Mouse (Mus musculus) myocyte (in vitro differentiated cells): ENCODE measurements around the gene Gm5678. TPM values are rescaled to one million over a fixed set of nuclear protein-coding genes. Genes with fewer than 3 reads are reported as not detected.
A peak's percentile ranks its signal among the peaks of the same experiment; 100 is the strongest.

ENCODE experiments used
- H3K27me3 ChIP-seq: one replicate; pipeline ENCODE4 v1.6.1; 2011; ENCODE audit not compliant: control insufficient read depth, insufficient read depth, insufficient read length
- H3K36me3 ChIP-seq: one replicate; pipeline ENCODE4 v1.6.1; 2011; ENCODE audit not compliant: control insufficient read depth, insufficient read depth
- H3K4me2 ChIP-seq: one replicate; pipeline ENCODE4 v1.6.1; 2011; ENCODE audit warnings: low read depth, control low read depth
- H3K4me3 ChIP-seq: one replicate; pipeline ENCODE4 v1.5.1; 2011; ENCODE audit warnings: mild to moderate bottlenecking, control low read depth, moderate library complexity
- H3K79me2 ChIP-seq: one replicate; pipeline ENCODE4 v1.6.1; 2011; ENCODE audit not compliant: control insufficient read depth, insufficient read depth
- H3ac ChIP-seq: one replicate; pipeline ENCODE4 v1.6.1; 2011; ENCODE audit not compliant: control insufficient read depth, insufficient read length
- CEBPB ChIP-seq: IDR thresholded peaks from 2 replicates; pipeline ENCODE4 v1.6.1; 2011; ENCODE audit warnings: mild to moderate bottlenecking, moderate library complexity; ENCODE audit not compliant: poor library complexity, insufficient read depth, severe bottlenecking
- E2F4 ChIP-seq: IDR thresholded peaks from one replicate; pipeline ENCODE4 v1.6.1; 2011; ENCODE audit warnings: mild to moderate bottlenecking, control low read depth, moderate library complexity; ENCODE audit not compliant: insufficient read depth
- MAX ChIP-seq: IDR thresholded peaks from one replicate; pipeline ENCODE4 v1.6.1; 2011; ENCODE audit warnings: low read depth, mild to moderate bottlenecking, control low read depth
- MYOD1 ChIP-seq, 3 experiments: IDR thresholded peaks; one replicate each; pipeline ENCODE4 v1.6.1; 2011; ENCODE audit warnings: control low read depth in 2 of 3, low read depth in 2 of 3, mild to moderate bottlenecking in 2 of 3, moderate library complexity in 1 of 3; ENCODE audit not compliant: insufficient read length in 2 of 3, control insufficient read depth in 1 of 3
- MYOG ChIP-seq, 3 experiments: IDR thresholded peaks; one replicate each; pipeline ENCODE4 v1.6.1; 2011; ENCODE audit warnings: control low read depth in 2 of 3, low read depth in 2 of 3, mild to moderate bottlenecking in 2 of 3; ENCODE audit not compliant: insufficient read length in 2 of 3, control insufficient read depth in 1 of 3, insufficient read depth in 1 of 3
- POLR2A ChIP-seq: IDR thresholded peaks from one replicate; pipeline ENCODE4 v1.6.1; 2011; ENCODE audit warnings: low read depth, mild to moderate bottlenecking, control low read depth, moderate library complexity; ENCODE audit not compliant: insufficient read length
- POLR2AphosphoS2 ChIP-seq: IDR thresholded peaks from one replicate; pipeline ENCODE4 v1.6.1; 2011; ENCODE audit warnings: low read depth, control low read depth; ENCODE audit not compliant: insufficient read length
- REST ChIP-seq: IDR thresholded peaks from one replicate; pipeline ENCODE4 v1.6.1; 2011; ENCODE audit warnings: mild to moderate bottlenecking, control low read depth, moderate library complexity; ENCODE audit not compliant: insufficient read depth, insufficient read length
- SRF ChIP-seq: IDR thresholded peaks from one replicate; pipeline ENCODE4 v1.6.1; 2011; ENCODE audit warnings: low read depth; ENCODE audit not compliant: control insufficient read depth, insufficient read length
- TCF12 ChIP-seq: IDR thresholded peaks from one replicate; pipeline ENCODE4 v1.6.1; 2011; ENCODE audit warnings: mild to moderate bottlenecking, control low read depth; ENCODE audit not compliant: poor library complexity, insufficient read depth, severe bottlenecking
- TCF3 ChIP-seq: IDR thresholded peaks from one replicate; pipeline ENCODE4 v1.6.1; 2011; ENCODE audit warnings: low read depth, control low read depth; ENCODE audit not compliant: insufficient read length
- USF1 ChIP-seq: IDR thresholded peaks from one replicate; pipeline ENCODE4 v1.6.1; 2011; ENCODE audit warnings: low read depth, mild to moderate bottlenecking, control low read depth, moderate library complexity
- polyA plus RNA-seq: library from polyadenylated mRNA; unstranded; fragments of >200 nt; fragmentation: generic; extraction: Trizol; gene quantifications from one replicate; pipeline ENCODE4 v1.2.1, GENCODE M21; 2012; ENCODE audit warnings: missing spikeins

Gene Gm5678
- polyA plus RNA-seq, result not detected

DNA sequence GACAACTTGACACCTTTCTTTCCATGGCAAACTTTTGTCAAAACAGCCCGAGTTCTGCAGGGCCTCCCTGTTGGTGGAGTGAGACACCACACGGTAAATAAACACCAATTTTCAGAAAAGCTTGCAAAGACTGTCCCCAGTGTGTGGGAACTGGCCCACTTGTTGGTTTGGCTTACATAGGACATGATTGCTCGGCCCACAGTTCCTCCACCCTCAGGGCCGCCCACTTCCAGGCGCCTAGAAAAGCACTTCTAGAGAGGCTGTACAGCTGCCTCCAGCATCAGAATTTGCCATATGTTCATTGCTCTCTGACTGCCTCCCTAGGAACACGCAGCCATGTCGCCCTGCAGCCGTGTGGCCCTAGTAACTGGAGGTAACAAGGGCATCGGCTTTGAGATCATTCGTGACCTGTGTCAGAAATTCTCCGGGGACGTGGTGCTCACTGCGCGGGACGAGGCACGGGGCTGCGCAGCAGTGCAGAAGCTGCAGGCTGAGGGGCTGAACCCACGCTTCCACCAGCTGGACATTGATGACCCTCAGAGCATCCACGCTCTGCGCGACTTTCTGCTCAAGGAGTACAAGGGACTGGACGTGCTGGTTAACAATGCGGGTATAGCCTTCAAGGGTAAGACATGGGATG lies at the start of gene Gm5678:
Gm5678 (plus strand) TSS at position 337 of the 640 bp plus-strand sequence.
- H3K36me3 ChIP-seq, result no peaks in the 10 kb centered on the region
- no peaks in the 10 kb centered on the region for H3K79me2 ChIP-seq
- peaks cover 4% of the 10 kb centered on the region for H3K27me3 ChIP-seq
- no peak within 1 kb of the TSS for H3K4me2 ChIP-seq
- TF ChIP-seq TCF12 (no peak), E2F4 (no peak), TCF3 (no peak), USF1 (no peak), SRF (no peak), POLR2AphosphoS2 (no peak), MYOD1 (IDR thresholded peaks at IDR 0.05; ENCODE audit: control insufficient read depth in 1 of 3, insufficient read length in 2 of 3, low read depth in 2 of 3) (no peak)
- H3K4me3 ChIP-seq, result no peak within 1 kb of the TSS
- no peak within 1 kb of the TSS for H3ac ChIP-seq

DNA sequence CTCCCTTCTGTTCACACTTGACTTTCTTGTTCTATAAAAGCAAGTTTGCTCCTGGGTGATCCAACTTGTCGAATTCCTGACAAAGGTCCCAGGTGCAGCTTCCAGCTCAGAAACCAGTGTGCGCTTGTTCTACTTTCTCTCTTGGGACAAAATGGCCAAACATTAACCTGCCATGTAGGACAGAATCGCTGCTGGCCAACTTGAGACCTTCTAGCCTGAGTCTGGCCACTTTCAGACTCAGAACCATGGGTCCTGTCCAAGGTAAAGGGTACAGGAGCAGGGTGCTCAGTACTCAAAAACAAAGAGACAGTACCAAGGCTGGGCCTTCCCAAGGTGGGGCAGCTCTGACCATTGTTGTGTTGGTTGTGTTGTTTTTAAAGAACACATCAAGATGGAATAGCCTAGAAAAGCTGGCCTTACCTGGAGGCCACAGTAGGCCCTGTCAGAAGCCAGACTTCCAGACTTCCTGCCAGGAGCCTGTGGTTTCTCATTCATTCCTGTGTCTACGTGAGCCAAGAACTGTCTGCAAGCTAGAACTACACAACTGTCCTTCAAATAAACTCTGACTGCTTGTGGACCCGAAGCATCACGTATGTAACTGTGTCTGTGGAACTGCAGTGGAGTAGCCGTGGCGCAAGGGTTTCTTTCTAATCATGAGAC lies 49.4 kb upstream of the Gm5678 start:
- no peak for TF ChIP-seq SRF
- TF ChIP-seq POLR2AphosphoS2, result no peak
- TF ChIP-seq TCF12, result no peak
- no peak for TF ChIP-seq MYOG (IDR thresholded peaks at IDR 0.05; ENCODE audit: control insufficient read depth in 1 of 3, insufficient read depth in 1 of 3, insufficient read length in 2 of 3, low read depth in 2 of 3)
- no peak for TF ChIP-seq E2F4
- TF ChIP-seq USF1, result no peak
- TF ChIP-seq MAX, result no peak
- TF ChIP-seq MYOD1 (IDR thresholded peaks at IDR 0.05; ENCODE audit: control insufficient read depth in 1 of 3, insufficient read length in 2 of 3, low read depth in 2 of 3), result no peak
- no peak for TF ChIP-seq POLR2A
- TF ChIP-seq TCF3, result no peak
- no peak for TF ChIP-seq CEBPB
- TF ChIP-seq REST, result no peak
- no peak overlapping the region for H3K4me2 ChIP-seq
- H3K4me3 ChIP-seq, result no peak overlapping the region
- no peaks in the 10 kb centered on the region for H3K36me3 ChIP-seq
- no peaks in the 10 kb centered on the region for H3K27me3 ChIP-seq
- no peaks in the 10 kb centered on the region for H3K79me2 ChIP-seq
- H3ac ChIP-seq, result no peak overlapping the region

DNA sequence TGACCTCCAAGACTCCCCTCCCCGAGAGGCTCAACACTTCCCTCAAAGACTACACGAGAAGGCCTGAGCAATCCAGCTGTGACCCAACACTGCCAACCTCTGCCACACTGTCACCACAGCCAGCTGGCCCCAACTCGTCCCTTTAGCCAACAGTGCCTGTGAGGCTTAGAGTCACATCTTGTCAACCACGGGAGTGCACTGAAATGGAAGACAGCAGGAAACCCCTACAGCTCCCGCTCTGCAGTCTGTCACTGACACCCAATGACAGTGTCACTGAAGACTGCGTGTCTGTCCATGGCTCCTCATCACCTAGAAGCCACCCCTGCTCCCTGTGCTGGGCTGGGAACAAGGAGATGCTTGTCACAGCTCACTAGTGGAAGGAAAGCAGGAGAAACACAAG lies 46.8 kb upstream of the Gm5678 start:
- Histone ChIP-seq H3K79me2 (no peaks in the 10 kb centered on the region), H3K4me3 (no peak overlapping the region), H3ac (no peak overlapping the region), H3K36me3 (no peaks in the 10 kb centered on the region), H3K27me3 (no peaks in the 10 kb centered on the region), H3K4me2 (no peak overlapping the region)
- TF ChIP-seq POLR2A, result no peak
- TF ChIP-seq MYOG (IDR thresholded peaks at IDR 0.05; ENCODE audit: control insufficient read depth in 1 of 3, insufficient read depth in 1 of 3, insufficient read length in 2 of 3, low read depth in 2 of 3), result no peak
- no peak for TF ChIP-seq USF1
- no peak for TF ChIP-seq MAX
- TF ChIP-seq TCF3, result no peak
- no peak for TF ChIP-seq CEBPB

DNA sequence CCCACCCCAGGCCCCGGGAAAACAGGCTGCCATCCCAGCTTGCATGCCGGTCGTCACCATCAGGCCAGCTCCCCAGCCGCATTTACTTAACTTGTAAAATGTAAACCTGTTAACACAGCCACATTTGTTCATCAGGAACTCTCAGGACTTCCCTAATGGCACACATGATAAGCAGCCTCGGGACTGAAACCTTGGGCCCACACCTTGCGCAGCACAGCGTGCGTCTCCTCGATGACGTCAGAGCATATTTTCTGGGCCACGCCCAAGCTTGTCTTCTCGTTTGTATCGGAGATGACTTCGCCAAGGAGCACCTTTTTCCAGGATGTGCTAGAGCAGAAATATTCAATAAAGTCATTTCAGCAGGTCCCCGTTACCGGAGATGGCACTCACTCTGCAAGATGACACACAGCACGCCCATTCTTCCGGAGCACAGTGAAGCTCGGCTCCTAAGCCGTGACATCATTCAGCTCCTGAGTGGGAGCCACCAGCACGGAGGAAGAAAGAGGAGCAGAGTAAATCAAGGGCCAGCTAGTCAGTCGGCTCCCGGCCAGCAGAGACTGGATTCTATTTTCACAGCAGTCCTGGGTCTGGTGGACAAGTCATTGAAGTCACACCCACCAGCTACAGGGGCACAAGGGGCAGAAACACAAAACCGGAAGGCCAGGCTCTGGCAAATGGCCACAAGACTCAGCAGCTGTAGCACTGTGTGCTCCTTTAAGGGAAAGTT lies 42.8 kb upstream of the Gm5678 start:
- Histone ChIP-seq H3K27me3 (no peaks in the 10 kb centered on the region), H3K4me3 (no peak overlapping the region), H3K79me2 (no peaks in the 10 kb centered on the region), H3K36me3 (no peaks in the 10 kb centered on the region), H3ac (no peak overlapping the region), H3K4me2 (no peak overlapping the region)
- TF ChIP-seq MYOG (IDR thresholded peaks at IDR 0.05; ENCODE audit: control insufficient read depth in 1 of 3, insufficient read depth in 1 of 3, insufficient read length in 2 of 3, low read depth in 2 of 3) (peak in 1 of 3 experiments; percentile 21), E2F4 (no peak), TCF3 (no peak), MYOD1 (IDR thresholded peaks at IDR 0.05; ENCODE audit: control insufficient read depth in 1 of 3, insufficient read length in 2 of 3, low read depth in 2 of 3) (peak in 1 of 3 experiments; percentile 52), MAX (no peak), REST (no peak), POLR2A (no peak)

DNA sequence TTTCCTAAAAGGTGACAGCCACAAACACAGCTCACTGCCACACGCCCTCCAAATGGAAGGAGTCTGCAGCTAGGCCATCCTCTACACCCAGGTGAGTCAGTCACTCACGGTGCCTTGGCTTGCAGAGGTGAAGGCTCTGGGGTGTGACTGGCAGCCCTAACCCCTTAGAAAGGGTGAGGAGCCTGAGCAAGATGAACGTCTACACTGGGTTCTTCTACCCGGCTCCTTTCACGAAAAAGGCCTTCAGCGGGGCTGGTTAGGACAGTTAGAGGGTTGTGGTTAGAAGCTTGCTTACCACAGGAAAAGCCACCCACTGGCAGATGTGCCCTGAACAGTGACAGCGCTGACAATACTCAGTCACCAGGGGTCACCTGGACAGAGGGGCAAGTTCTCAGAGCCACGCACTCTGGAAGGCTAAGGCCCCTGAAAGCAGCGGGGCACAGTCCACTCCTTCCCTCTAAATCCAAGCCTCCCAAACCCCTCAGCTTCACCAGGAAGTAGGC lies 42.1 kb upstream of the Gm5678 start:
- Histone ChIP-seq H3K27me3 (no peaks in the 10 kb centered on the region), H3K36me3 (no peaks in the 10 kb centered on the region), H3K79me2 (no peaks in the 10 kb centered on the region), H3K4me3 (no peak overlapping the region), H3ac (no peak overlapping the region), H3K4me2 (no peak overlapping the region)
- no peak for TF ChIP-seq SRF
- TF ChIP-seq POLR2AphosphoS2, result no peak
- TF ChIP-seq TCF12, result no peak
- no peak for TF ChIP-seq MYOG (IDR thresholded peaks at IDR 0.05; ENCODE audit: control insufficient read depth in 1 of 3, insufficient read depth in 1 of 3, insufficient read length in 2 of 3, low read depth in 2 of 3)
- TF ChIP-seq TCF3, result no peak
- no peak for TF ChIP-seq MAX
- no peak for TF ChIP-seq POLR2A
- no peak for TF ChIP-seq E2F4
- TF ChIP-seq CEBPB, result no peak
- TF ChIP-seq REST, result no peak
- TF ChIP-seq MYOD1 (IDR thresholded peaks at IDR 0.05; ENCODE audit: control insufficient read depth in 1 of 3, insufficient read length in 2 of 3, low read depth in 2 of 3), result no peak
- no peak for TF ChIP-seq USF1
